Mouse (Mus musculus) left cerebral cortex, postnatal 14 days (tissue): ENCODE data around the gene Tmem171. TPM values are rescaled to one million over a fixed set of nuclear protein-coding genes. Genes with fewer than 3 reads are reported as not detected.

Experiments
- DNase-seq, 2 experiments: peaks; one replicate each; pipeline ENCODE4 v3.0.0; 2021 to 2022; ENCODE audit warnings: low spot score in 2 of 2, mixed read lengths in 1 of 2
- intact Hi-C: fragments of 180-260 bp; cut with DNase I; formaldehyde crosslinking; loops from one replicate; pipeline ENCODE4 v1.15.1; 2025
- total RNA-seq, 2 experiments: library from RNA; stranded (reverse); gene quantifications; 2 replicates each; pipeline ENCODE4 v1.2.3; 2021

Gene Tmem171
- total RNA-seq, 2 experiments from 2014 or later: 0.31 to 0.38 TPM

DNA sequence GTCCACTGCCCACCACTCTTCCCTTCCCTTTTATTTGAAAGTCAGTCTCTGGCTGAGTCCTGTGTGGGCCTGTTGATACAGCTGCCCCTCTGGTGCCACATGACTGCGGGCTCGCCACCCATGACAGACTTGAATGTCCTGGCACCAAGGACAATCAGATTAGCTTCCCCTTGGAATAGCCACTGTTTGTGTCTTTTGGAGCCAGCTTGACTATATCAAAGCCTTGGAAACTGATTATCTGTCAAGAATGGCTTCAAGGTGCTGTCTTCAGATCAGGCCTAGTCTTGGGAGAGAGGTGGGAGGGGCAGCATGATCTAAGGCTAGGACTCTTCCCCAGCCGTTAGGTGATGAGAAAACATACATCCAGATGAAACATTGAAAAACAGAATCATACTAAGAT is 2.1 kb upstream of the Tmem171 start:
- intact Hi-C loops: no loop called here
- DNase-seq: no peak

GRCm38 (mm10) chr13:98695546-98695945 is 912 bp upstream of the Tmem171 start:
- intact Hi-C loops: no loop called here
- DNase-seq: no peak

GRCm38 (mm10) chr13:98693316-98693715 is 1.3 kb downstream of the Tmem171 start:
- DNase-seq: no peak
- intact Hi-C loops: no loop called here

DNA sequence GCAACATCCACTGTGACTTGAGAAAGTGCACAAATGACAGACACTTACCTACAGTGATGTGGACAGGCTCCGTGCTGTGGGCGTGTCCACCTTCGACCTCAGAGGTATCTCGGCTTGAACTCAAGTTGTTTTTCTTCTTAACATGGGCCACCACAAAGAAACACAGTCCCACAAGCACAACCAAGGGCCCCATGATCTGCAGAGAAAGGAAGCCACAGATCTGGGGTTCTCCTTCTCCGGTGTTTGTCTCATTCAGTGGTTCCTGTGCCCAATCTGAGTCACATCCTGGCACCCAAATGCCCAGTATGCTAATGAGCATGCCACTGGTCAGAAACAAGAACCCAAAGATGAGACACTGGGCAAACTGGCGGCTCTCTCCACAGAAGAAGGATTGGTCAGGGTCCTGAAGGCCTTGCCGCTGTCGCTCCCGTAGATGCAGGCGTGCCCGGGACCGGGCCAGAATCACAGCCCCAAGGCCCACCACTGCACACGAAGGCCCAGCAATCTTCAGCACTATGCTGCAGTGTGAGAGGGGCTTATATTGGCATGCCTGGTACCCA is 2.6 kb downstream of the Tmem171 start:
- no peak for DNase-seq
- intact Hi-C loops: no loop called here

DNA sequence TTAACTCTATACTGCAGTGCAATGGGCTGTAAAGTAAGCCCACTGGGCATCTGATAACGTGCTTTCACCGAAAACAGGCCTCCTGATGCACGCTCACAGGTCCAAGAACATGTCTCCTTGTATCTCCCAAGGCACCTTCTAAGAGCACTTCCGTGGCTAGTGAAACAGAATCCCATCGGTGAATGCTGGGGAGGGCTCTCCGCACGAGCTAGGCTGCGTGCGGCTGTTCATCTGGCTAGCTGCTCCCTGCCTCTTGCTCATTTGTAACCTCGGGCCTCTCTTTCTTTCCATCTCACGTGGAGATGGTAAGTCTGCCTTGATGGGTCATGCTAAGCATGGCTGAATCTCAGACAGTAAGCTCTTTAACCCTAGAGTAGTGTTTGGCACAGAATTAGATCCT is 3.7 kb downstream of the Tmem171 start:
- no peak for DNase-seq
- intact Hi-C loops: no loop called here

DNA sequence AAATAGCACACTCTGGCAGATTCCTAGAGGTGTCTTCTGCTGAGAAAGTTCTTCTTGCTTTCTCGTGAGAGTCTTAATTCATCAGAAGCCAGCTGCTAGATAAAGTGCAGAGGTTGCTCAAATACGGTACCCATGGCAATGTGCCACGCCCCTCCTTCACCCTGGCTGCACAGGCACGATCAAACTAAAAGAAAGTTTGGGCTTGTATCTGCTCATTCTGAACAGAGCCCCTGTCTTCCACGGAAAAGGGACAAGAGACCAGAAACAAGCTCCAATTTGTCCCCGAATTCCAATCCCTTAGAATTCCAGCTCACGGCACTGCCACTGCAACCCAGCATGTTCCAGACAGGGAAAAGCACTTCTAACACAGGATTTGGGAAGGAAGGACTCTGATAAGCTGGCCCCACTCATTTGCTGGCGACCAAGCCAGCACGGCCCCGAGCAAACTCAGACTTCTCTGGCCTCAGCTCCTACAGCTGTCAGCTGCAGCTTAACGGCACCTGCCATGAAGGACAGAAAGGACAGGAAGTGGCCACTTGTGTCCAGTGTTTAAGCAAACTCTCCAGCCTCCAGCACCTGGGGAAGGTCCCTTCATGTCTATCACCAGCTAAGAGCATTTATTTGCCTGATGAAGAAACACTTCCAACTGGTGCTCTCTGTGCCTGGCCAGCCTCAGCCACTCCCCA is 4.9 kb downstream of the Tmem171 start:
- no peak for DNase-seq
- intact Hi-C loops: no loop called here

DNA sequence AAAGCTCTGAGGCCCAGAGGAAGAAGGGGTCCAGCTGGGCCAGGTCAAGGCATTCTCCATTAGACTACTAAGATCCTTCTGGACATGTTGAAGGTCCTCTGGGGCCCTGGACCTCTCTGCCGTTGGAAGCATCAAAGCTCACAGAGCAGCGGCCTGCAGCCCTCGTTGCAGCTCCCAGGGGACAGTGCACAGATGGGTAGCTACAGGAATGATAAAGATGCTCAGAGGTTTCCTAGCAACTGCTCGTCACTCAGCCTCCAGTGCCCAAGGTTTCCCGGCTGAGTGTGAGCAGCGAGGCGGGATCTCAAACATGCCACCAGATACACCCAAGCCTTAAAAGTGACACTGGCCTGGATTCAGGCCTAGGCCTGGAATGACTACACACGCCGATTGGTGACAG is 6.7 kb downstream of the Tmem171 start:
- peak; percentile 26 to 34 for DNase-seq
- intact Hi-C loops: no loop called here

DNA sequence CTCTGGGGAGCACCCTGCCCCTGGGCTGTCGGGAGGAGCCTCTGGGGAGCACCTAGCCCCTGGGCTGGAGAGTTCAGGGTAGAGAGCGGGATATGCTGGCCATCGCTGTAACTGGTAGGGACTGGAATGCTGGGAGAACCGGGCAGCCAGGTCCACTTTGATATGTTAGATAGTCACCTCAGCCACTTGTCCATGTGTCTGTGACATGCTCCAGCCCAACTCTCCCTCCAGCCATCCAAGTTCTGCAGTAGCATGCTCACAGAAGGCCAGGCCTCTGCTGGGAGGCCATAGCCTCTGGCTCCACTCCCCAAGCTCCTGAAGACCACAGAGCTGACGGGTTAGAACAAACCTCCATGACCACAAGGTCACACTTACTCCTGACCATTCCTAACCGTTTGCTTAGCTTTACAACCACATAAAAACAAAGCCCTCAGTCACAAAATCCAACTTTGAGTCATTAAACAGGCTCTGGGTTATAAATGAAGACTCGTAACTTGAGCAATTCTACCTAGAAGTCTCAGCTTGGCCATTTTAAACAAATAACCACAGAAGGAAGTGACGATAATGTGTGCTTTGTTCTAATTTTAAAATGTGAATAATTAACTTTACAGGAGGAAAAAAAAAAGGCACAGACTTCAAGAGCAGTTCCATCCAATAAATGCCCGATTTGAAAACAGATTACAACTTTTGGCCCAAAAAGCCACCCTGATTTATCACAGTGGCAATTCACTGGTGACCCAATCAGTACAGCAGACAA is 10.3 kb downstream of the Tmem171 start:
- intact Hi-C loops: no loop called here
- no peak for DNase-seq

GRCm38 (mm10) chr13:98683412-98683811 is 11.2 kb downstream of the Tmem171 start:
- intact Hi-C loops: no loop called here

GRCm38 (mm10) chr13:98680470-98681060 is 14.1 kb downstream of the Tmem171 start:
- intact Hi-C loops: no loop called here
- no peak for DNase-seq

More at GRCm38 (mm10) chr13:98683412-98683811, 11.2 kb downstream of the Tmem171 start:
- DNase-seq: no peak

DNA sequence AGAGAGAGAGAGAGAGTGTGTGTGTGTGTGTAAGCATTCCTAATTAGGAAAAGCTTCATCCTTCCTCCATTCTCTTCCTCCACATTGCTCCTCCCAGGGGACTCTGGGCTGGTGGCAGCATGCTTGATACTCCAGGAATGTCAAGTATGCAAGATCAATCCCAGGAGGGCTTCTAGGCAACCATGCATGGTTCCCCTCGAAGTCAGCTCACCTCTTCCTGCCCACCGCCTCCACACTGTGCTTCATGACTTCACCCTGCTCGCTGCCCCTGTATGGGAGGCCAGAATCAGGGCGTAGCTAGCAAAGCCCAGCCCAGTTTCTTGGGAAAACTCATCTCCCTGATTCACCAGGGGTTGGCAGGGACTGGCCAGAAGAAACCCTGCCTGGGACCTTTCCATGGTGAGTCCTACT is 15.0 kb downstream of the Tmem171 start:
- no peak for DNase-seq
- intact Hi-C loops: no loop called here

- intact Hi-C loops: no loop called here
Observed at GRCm38 (mm10) chr13:98679230-98679629, 15.4 kb downstream of the Tmem171 start.

GRCm38 (mm10) chr13:98673922-98674321 is 20.7 kb downstream of the Tmem171 start:
- no peak for DNase-seq
- intact Hi-C loops: no loop called here

More at GRCm38 (mm10) chr13:98679230-98679629, 15.4 kb downstream of the Tmem171 start:
- no peak for DNase-seq

DNA sequence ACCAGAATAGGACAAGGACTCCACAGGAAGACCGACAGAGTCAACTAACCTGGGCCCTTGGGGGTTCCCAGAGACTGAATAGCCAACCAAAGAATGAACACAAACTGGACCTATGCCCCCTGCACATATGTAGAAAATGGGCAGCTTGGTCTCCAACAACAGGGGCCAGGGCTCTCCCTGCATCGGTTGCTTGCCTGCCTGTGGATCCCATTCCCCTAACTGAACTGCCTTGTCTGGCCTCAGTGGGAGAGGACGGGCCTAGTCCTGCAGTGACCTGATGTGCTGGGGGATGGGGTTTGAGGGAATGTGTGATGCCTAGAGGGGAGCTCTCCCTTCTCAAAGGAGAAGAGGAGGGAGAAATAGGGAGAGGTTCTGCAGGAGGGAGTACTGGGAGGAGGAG is 25.3 kb downstream of the Tmem171 start:
- intact Hi-C loops: no loop called here
- DNase-seq: no peak

DNA sequence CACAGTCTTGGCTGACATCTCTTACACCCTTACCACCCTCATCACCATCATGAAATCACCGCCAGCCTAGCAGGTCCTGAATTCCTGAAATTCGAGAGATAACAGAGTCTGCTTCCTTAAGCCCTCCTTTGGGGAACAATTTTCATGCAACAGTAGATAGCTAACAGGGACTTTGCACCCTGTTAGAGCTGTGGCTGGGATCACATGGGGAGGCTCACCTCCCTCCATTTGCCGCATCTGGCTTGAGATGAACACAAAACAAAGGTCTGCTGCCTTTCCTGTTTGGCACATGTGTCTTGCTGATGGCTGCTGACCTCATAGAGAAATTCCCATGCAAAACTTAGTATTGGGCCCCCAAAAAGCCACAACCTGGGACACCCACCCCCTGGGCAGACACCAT is 27.3 kb downstream of the Tmem171 start:
- DNase-seq: no peak
- intact Hi-C loops: no loop called here

DNA sequence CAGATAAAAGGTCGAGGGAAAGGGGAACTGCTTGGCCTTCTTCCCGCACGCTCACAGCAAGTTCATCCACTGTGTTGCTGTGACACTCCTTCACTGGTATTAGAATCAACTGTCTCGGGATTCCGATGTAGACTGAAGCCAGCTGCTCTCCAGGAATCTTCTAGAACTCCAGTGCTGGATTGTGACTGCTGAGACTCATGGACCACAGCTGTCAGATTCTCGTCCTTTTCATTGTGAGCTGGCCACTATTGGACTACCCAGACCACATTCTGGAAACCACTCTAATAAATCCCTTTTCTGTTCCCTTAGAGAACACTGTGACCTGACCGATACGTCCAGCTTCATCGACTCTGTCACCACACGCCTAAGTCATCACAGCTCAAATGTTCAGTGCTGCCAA is 29.4 kb downstream of the Tmem171 start:
- intact Hi-C loops: no loop called here
- no peak for DNase-seq

- intact Hi-C loops: no loop called here
- DNase-seq: no peak
Observed at GRCm38 (mm10) chr13:98662173-98662675, 32.4 kb downstream of the Tmem171 start.

- peak; percentile 51 to 86 for DNase-seq
- intact Hi-C loops: no loop called here
Observed at GRCm38 (mm10) chr13:98656034-98656471, 38.6 kb downstream of the Tmem171 start.

- DNase-seq: peak in 1 of 2 experiments; percentile 45
Observed at GRCm38 (mm10) chr13:98655346-98655745, 39.3 kb downstream of the Tmem171 start.

More at GRCm38 (mm10) chr13:98655346-98655745, 39.3 kb downstream of the Tmem171 start:
- intact Hi-C loops: no loop called here
